Mouse (Mus musculus): ENCODE data around the gene Mttp. TPM values are rescaled to one million over a fixed set of nuclear protein-coding genes. Genes with fewer than 3 reads are reported as not detected.

Gene Mttp
- polyA plus RNA-seq, 1 experiment from 2014 or later = 10.2 TPM

- Histone ChIP-seq H3K4me3 (no peak overlapping the region), H3K27me3 (no peaks in the 10 kb centered on the region), H3K36me3 (no peaks in the 10 kb centered on the region), H3K9ac (no peak overlapping the region), H3K9me3 (no peaks in the 10 kb centered on the region), H3K4me2 (replicated peaks) (no peak overlapping the region), H3K4me1 (no peaks in the 10 kb centered on the region), H3K27ac (no peak overlapping the region)
- ATAC-seq (ENCODE audit: insufficient number of reproducible peaks, insufficient read depth, low FRiP score, low TSS enrichment) = no peak
- 87% methylated on average over 10 of the region's 10 CpGs for WGBS
These were observed 37.9 kb downstream of the Mttp start for GRCm38 (mm10) chr3:138106887-138107286.

- 63% methylated on average over 5 of the region's 5 CpGs for WGBS
These were observed 39.7 kb downstream of the Mttp start for GRCm38 (mm10) chr3:138105056-138105455.

GRCm38 (mm10) chr3:138103690-138104089, 41.1 kb downstream of the Mttp start:
- Histone ChIP-seq H3K36me3 (no peaks in the 10 kb centered on the region), H3K27ac (no peak overlapping the region), H3K9ac (no peak overlapping the region), H3K4me1 (no peaks in the 10 kb centered on the region), H3K9me3 (no peaks in the 10 kb centered on the region), H3K4me2 (replicated peaks) (no peak overlapping the region), H3K4me3 (no peak overlapping the region), H3K27me3 (no peaks in the 10 kb centered on the region)
- no peak for ATAC-seq (ENCODE audit: insufficient number of reproducible peaks, insufficient read depth, low FRiP score, low TSS enrichment)
- WGBS = 89% methylated on average over 4 of the region's 4 CpGs

More at GRCm38 (mm10) chr3:138105056-138105455, 39.7 kb downstream of the Mttp start:
- H3K9ac ChIP-seq = no peak overlapping the region
- no peak overlapping the region for H3K4me2 ChIP-seq (replicated peaks)
- H3K4me1 ChIP-seq = no peaks in the 10 kb centered on the region
- H3K9me3 ChIP-seq = no peaks in the 10 kb centered on the region
- no peaks in the 10 kb centered on the region for H3K36me3 ChIP-seq
- H3K27ac ChIP-seq = no peak overlapping the region
- no peaks in the 10 kb centered on the region for H3K27me3 ChIP-seq
- ATAC-seq (ENCODE audit: insufficient number of reproducible peaks, insufficient read depth, low FRiP score, low TSS enrichment) = no peak
- H3K4me3 ChIP-seq = no peak overlapping the region

- ATAC-seq (ENCODE audit: insufficient number of reproducible peaks, insufficient read depth, low FRiP score, low TSS enrichment) = no peak
- 77% methylated on average over 4 of the region's 4 CpGs for WGBS
These were observed 42.8 kb downstream of the Mttp start for GRCm38 (mm10) chr3:138101936-138102335.

GRCm38 (mm10) chr3:138097718-138098117, 47.0 kb downstream of the Mttp start:
- WGBS = 79% methylated on average over 1 of the region's 1 CpGs

More at GRCm38 (mm10) chr3:138101936-138102335, 42.8 kb downstream of the Mttp start:
- no peaks in the 10 kb centered on the region for H3K36me3 ChIP-seq
- no peaks in the 10 kb centered on the region for H3K9me3 ChIP-seq
- H3K4me2 ChIP-seq (replicated peaks) = no peak overlapping the region
- H3K27me3 ChIP-seq = no peaks in the 10 kb centered on the region
- no peak overlapping the region for H3K9ac ChIP-seq
- H3K27ac ChIP-seq = no peak overlapping the region
- no peak overlapping the region for H3K4me3 ChIP-seq
- no peaks in the 10 kb centered on the region for H3K4me1 ChIP-seq

GRCm38 (mm10) chr3:138096263-138097028, 48.3 kb downstream of the Mttp start:
- WGBS = 89% methylated on average over 19 of the region's 19 CpGs
- Histone ChIP-seq H3K4me2 (replicated peaks) (no peak overlapping the region), H3K27ac (no peak overlapping the region), H3K9me3 (no peaks in the 10 kb centered on the region), H3K36me3 (no peaks in the 10 kb centered on the region), H3K4me1 (no peaks in the 10 kb centered on the region), H3K27me3 (no peaks in the 10 kb centered on the region), H3K9ac (no peak overlapping the region), H3K4me3 (no peak overlapping the region)
- ATAC-seq (ENCODE audit: insufficient number of reproducible peaks, insufficient read depth, low FRiP score, low TSS enrichment) = no peak

More at GRCm38 (mm10) chr3:138097718-138098117, 47.0 kb downstream of the Mttp start:
- Histone ChIP-seq H3K27ac (no peak overlapping the region), H3K9me3 (no peaks in the 10 kb centered on the region), H3K4me3 (no peak overlapping the region), H3K4me1 (no peaks in the 10 kb centered on the region), H3K27me3 (no peaks in the 10 kb centered on the region), H3K36me3 (no peaks in the 10 kb centered on the region), H3K4me2 (replicated peaks) (no peak overlapping the region), H3K9ac (no peak overlapping the region)
- ATAC-seq (ENCODE audit: insufficient number of reproducible peaks, insufficient read depth, low FRiP score, low TSS enrichment) = no peak

GRCm38 (mm10) chr3:138095718-138096117, 49.0 kb downstream of the Mttp start:
- Histone ChIP-seq H3K27me3 (no peaks in the 10 kb centered on the region), H3K4me2 (replicated peaks) (no peak overlapping the region), H3K9ac (no peak overlapping the region), H3K4me3 (no peak overlapping the region), H3K36me3 (no peaks in the 10 kb centered on the region), H3K27ac (no peak overlapping the region), H3K9me3 (no peaks in the 10 kb centered on the region), H3K4me1 (no peaks in the 10 kb centered on the region)
- WGBS = 52% methylated on average over 10 of the region's 10 CpGs
- no peak for ATAC-seq (ENCODE audit: insufficient number of reproducible peaks, insufficient read depth, low FRiP score, low TSS enrichment)

- Histone ChIP-seq H3K9ac (no peak overlapping the region), H3K27me3 (no peaks in the 10 kb centered on the region), H3K36me3 (no peaks in the 10 kb centered on the region), H3K4me3 (no peak overlapping the region), H3K4me2 (replicated peaks) (no peak overlapping the region), H3K27ac (no peak overlapping the region), H3K9me3 (no peaks in the 10 kb centered on the region), H3K4me1 (no peaks in the 10 kb centered on the region)
- 67% methylated on average over 3 of the region's 3 CpGs for WGBS
- no peak for ATAC-seq (ENCODE audit: insufficient number of reproducible peaks, insufficient read depth, low FRiP score, low TSS enrichment)
These were observed 49.5 kb downstream of the Mttp start for GRCm38 (mm10) chr3:138095301-138095700.

- H3K27me3 ChIP-seq = no peaks in the 10 kb centered on the region
- H3K4me2 ChIP-seq (replicated peaks) = no peak overlapping the region
- no peaks in the 10 kb centered on the region for H3K36me3 ChIP-seq
- H3K4me3 ChIP-seq = no peak overlapping the region
- H3K4me1 ChIP-seq = no peaks in the 10 kb centered on the region
- ATAC-seq (ENCODE audit: insufficient number of reproducible peaks, insufficient read depth, low FRiP score, low TSS enrichment) = no peak
- no peak overlapping the region for H3K9ac ChIP-seq
- H3K27ac ChIP-seq = no peak overlapping the region
- WGBS = 77% methylated on average over 4 of the region's 4 CpGs
- H3K9me3 ChIP-seq = no peaks in the 10 kb centered on the region
These were observed 60.9 kb downstream of the Mttp start for GRCm38 (mm10) chr3:138083896-138084295.

GRCm38 (mm10) chr3:138083073-138083637, 61.6 kb downstream of the Mttp start:
- H3K36me3 ChIP-seq = no peaks in the 10 kb centered on the region
- H3K4me3 ChIP-seq = no peak overlapping the region
- 86% methylated on average over 1 of the region's 1 CpGs for WGBS
- H3K4me2 ChIP-seq (replicated peaks) = no peak overlapping the region
- no peaks in the 10 kb centered on the region for H3K9me3 ChIP-seq
- no peak overlapping the region for H3K9ac ChIP-seq
- no peaks in the 10 kb centered on the region for H3K27me3 ChIP-seq
- no peak overlapping the region for H3K27ac ChIP-seq
- ATAC-seq (ENCODE audit: insufficient number of reproducible peaks, insufficient read depth, low FRiP score, low TSS enrichment) = no peak
- no peaks in the 10 kb centered on the region for H3K4me1 ChIP-seq

- Histone ChIP-seq H3K4me3 (no peak overlapping the region), H3K27ac (no peak overlapping the region), H3K36me3 (no peaks in the 10 kb centered on the region), H3K4me1 (no peaks in the 10 kb centered on the region), H3K4me2 (replicated peaks) (no peak overlapping the region), H3K9me3 (no peaks in the 10 kb centered on the region), H3K27me3 (no peaks in the 10 kb centered on the region), H3K9ac (no peak overlapping the region)
- no peak for ATAC-seq (ENCODE audit: insufficient number of reproducible peaks, insufficient read depth, low FRiP score, low TSS enrichment)
- WGBS = 86% methylated on average over 1 of the region's 1 CpGs
These were observed 66.1 kb downstream of the Mttp start for GRCm38 (mm10) chr3:138078701-138079100.

Measured in embryonic facial prominence, embryonic 12.5 days (tissue).